Mouse (Mus musculus): ENCODE measurements at regions not wholly inside any gene's neighbourhood (a gene's known extent, or its start where the extent isn't known, plus 50 kb on each side); places are given as distances from the start of the nearest gene placed in this dataset.

DNA sequence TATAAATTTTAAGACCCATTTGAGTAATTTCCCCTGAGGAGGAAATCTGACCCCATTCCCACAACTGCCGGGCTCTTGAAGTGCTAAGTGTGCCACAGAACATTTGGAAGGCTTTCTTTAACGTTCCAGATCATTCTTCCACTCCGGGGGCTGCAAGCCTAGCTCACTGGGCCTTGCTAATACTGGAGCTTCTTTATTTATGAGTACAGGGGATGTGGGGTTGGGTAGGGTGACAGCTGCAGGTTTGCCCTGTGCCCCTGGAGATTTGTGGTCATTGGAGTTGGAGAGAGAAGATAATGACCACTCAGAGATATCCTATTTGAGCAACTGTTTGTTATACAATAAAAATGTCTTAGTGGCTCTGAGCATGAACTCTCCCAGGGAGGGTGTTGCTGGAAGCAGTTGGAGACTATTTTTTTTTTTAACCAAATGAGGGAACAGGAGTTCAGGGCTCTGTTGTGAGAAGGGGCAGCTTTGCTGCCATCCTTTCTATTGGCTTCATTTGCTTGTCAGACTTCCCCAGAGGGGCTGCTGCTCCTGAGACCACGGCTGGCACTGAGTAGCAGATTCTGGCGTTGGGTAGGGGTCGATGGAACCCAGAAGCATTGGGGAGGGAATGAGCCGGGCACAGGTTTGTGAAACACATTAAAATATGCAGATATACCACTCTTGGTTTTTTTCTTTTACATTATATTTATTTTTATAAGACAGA, 249.0 kb downstream of the Ttll7 start:
- no peak for TF ChIP-seq CTCF (conservative IDR thresholded peaks at IDR 0.05; ENCODE audit: low read length)
- no peak for TF ChIP-seq NANOG (IDR thresholded peaks at IDR 0.05; ENCODE audit: borderline replicate concordance, low read length)
